Comparison of ENCODE assay signal across 14 mouse cellular contexts in the genomic region with DNA sequence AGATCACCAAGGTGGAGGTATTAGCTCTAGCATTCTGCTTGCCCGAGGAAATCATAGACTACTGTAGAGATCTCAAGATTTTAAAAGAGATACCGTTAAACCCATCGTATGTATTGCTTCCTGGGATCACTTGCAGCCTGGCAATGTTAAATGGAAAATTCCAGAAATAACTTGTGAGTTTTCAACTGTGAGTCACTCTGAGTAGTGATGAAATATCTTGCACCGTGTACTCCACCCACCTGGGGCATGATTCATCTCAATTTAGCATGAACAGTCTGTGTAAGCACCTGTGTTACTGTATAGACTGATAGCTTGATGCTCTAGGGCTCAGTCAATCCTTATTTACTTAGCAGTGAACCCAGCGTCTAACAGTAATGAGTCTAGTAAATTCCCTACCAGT. TPM values are rescaled to one million over a fixed set of nuclear protein-coding genes. Genes with fewer than 3 reads are reported as not detected.
"Had no signal": no experiment of that assay in that cellular context is flagged by ENCODE, and none has a peak within 500 bp of the region (broad histone marks: within the 10 kb centered on the region; RNA-seq: fewer than 3 reads in every experiment).

No protein-coding gene starts in this region.

- H3K4me2 ChIP-seq: liver, embryonic 11.5 days; liver, embryonic 15.5 days; midbrain, embryonic 13.5 days had no signal

- DNase-seq: kidney, adult 18-20 months; kidney, postnatal 10 days; kidney, postnatal 4 days; lung, adult 2 months; lung, postnatal 36 days; right cerebral cortex, postnatal 25 days; thymus, adult 2 months; thymus, postnatal 25 days had no signal

- ATAC-seq: lung, postnatal 0 days; midbrain, embryonic 13.5 days had no signal

- H3K27me3 ChIP-seq: liver, embryonic 15.5 days; midbrain, embryonic 13.5 days had no signal

- H3K4me1 ChIP-seq: limb, embryonic 10.5 days; liver, embryonic 15.5 days; midbrain, embryonic 13.5 days had no signal

- H3K9me3 ChIP-seq: limb, embryonic 10.5 days; liver, embryonic 15.5 days; midbrain, embryonic 13.5 days had no signal

- H3K4me3 ChIP-seq: limb, embryonic 10.5 days; liver, embryonic 15.5 days; midbrain, embryonic 13.5 days had no signal

- H3K27ac ChIP-seq: limb, embryonic 10.5 days; liver, embryonic 15.5 days; midbrain, embryonic 13.5 days had no signal

- H3K36me3 ChIP-seq: limb, embryonic 10.5 days; liver, embryonic 15.5 days; midbrain, embryonic 13.5 days had no signal

- H3K9ac ChIP-seq: liver, embryonic 15.5 days; midbrain, embryonic 13.5 days had no signal

RNA-seq across cellular contexts. Expression of gene Dlgap1, which starts 38.7 kb away (rescaled TPM):
- total RNA-seq: megakaryocyte progenitor cell, adult 5-6 weeks had no signal
